Mouse (Mus musculus): ENCODE measurements at regions not wholly inside any gene's neighbourhood (a gene's known extent, or its start where the extent isn't known, plus 50 kb on each side); places are given as distances from the start of the nearest gene placed in this dataset.
A peak's percentile ranks its signal among the peaks of the same experiment; 100 is the strongest.
"Not testable (repeated sequence)": the region's sequence is repeated elsewhere in the genome, so short reads cannot be mapped to it uniquely, and the experiment has no call there.

- DNase-seq (ENCODE audit: low read depth, low spot score): peak; percentile 13
Measured at GRCm38 (mm10) chr6:140229295-140229694, 188.0 kb upstream of the Plcz1 start.

DNA sequence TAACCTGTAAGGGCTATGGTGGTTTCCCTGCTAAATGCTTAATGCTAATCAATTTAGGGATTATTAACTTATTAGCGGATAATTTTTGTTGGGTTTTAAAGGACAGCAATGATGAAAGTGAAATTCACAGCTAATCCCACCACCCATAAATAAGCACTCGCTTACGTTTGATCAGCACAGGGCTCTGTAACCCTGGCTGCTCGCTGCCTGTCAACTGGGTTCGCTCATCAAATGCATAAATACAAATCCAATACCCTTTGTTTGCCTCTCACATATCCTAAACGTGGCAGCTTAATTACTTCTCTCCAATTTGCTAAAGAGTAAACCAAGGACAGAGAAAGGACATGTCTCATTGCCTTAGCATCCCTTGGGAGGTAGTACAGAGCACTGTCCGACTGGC lies 187.5 kb upstream of the Plcz1 start:
- DNase-seq (ENCODE audit: low read depth, low spot score): no peak

GRCm38 (mm10) chr6:140222534-140223324 lies 181.5 kb upstream of the Plcz1 start:
- DNase-seq (ENCODE audit: low read depth, low spot score): no peak

GRCm38 (mm10) chr6:140221653-140222272 lies 180.5 kb upstream of the Plcz1 start:
- no peak for DNase-seq (ENCODE audit: low read depth, low spot score)

DNA sequence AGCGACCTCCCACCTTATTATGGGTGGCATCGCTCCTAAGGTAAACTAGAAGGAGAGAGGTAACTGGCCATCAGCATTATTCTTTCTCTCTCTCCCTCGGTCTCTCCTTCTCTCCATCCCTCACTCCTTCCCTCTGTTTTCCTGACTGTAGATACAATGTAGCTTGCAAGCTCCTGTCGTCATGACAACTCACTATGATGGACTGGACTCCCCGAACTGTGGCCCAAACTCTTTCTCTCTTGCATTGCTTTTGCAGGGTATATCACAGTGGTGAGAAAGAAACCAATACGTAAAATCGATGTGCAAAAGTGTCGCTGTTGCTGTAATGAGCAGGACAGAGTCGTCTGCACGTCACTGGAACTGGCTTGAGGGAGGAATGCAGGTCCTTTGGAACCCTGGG lies 177.5 kb upstream of the Plcz1 start:
- no peak for DNase-seq (ENCODE audit: low read depth, low spot score)

DNA sequence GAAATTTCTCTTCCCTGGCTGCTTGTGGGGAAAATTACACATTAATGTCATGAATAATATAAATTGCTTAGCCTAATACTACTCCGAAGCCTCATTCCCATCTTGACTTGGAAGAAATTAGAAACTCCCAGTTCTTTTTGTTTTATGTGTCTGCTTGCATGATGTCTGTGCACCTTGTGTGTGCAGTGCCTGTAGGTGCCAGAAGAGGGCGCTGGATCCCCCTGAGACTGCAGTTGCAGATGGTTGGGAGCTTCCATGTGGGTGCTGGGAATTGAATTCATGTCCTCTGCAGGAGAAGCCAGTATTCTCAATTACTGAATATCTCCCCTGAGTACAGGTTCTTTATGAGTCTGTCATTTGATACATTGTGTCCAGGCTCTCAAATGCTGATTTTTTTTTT lies 171.1 kb upstream of the Plcz1 start:
- DNase-seq (ENCODE audit: low read depth, low spot score): no peak

DNA sequence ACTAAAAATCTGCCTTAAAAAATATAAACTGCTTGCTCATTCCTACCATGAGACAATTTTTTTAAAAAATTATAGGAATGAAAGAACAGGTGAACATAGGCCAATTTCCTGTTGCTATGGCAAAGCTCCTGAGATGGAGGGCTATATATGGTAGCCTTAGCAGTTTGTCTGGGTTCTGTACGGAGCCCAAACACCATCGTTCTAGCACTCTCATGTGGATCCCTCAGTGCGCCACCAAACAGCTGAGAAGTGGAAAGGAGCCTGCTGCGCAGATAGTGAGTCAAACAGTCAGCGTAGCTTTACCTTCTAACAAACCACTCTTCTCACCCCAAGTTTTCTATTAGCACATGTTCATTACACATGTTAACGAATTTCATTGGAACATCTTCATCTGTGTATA lies 168.9 kb upstream of the Plcz1 start:
- no peak for DNase-seq (ENCODE audit: low read depth, low spot score)

- DNase-seq (ENCODE audit: low read depth, low spot score): no peak
Measured at GRCm38 (mm10) chr6:140209083-140209482, 167.8 kb upstream of the Plcz1 start.

DNA sequence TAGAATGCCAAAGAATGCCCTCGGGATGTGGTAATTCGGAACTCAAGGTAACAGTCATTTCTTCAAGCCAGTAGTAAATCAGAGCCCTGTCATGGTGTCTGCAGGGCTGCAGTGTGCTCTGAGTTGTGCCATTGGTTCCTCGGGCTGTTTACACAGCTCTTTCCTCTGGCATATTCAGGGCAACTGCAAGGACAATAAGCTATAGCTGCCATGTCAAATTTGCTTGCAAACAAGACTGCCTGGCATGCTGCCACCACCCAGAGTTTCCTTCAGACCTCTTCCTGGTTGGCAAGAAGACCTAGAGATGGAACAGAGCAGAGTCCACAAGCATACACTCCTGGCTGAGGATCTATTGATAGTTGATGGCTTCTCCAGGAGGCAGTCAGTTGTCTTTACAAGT lies 167.1 kb upstream of the Plcz1 start:
- no peak for DNase-seq (ENCODE audit: low read depth, low spot score)

- not testable (repeated sequence) for DNase-seq (ENCODE audit: low read depth, low spot score)
Measured at GRCm38 (mm10) chr6:140206676-140207075, 165.4 kb upstream of the Plcz1 start.

- no peak for DNase-seq (ENCODE audit: low read depth, low spot score)
Measured at GRCm38 (mm10) chr6:140201356-140201755, 160.1 kb upstream of the Plcz1 start.

DNA sequence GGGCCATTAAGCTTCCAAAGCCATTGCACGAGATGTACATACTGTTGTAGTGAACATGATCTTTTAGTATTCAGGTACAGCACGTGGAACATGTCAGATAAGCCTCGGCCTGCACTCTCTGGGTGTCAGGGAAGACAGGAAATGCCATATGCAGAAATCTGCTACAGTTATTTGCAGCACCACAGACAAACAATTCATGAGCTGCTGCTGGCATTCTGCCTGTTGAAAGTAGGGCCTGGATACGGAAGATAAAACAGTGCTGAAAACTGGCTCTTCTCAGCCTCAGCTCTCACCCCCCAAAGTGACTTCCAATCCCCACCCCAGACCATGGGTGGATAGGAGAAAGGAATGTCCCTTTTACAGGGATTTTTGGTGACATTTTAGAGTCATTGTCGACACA lies 159.1 kb upstream of the Plcz1 start:
- DNase-seq (ENCODE audit: low read depth, low spot score): no peak

GRCm38 (mm10) chr6:140198036-140198435 lies 156.8 kb upstream of the Plcz1 start:
- no peak for DNase-seq (ENCODE audit: low read depth, low spot score)

DNA sequence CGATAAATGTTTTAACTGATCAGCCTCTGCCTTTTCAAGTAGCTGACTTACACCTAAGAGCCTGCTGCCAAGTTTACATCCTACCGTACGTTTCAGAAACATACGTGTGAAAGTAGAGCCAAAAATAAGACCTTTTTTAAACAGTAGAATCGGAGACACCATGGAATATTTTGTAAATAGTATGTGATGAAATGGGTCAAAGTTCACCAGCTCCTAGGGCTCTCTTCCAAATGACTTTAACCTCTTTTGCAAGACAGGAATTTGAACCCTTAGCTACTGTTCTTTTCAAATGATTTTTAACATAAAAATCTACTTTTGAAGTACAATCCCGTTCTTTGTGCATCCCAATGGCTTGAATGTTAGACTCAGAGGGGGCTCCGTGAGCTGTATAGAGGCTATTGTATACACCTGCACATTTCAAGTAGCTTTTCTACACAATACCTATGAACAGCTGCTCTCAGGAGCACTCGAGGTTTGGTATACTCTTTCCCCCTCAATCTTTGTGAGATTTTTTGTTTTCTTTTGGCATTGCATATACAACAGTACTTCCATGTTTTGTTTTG lies 155.9 kb upstream of the Plcz1 start:
- no peak for DNase-seq (ENCODE audit: low read depth, low spot score)

DNA sequence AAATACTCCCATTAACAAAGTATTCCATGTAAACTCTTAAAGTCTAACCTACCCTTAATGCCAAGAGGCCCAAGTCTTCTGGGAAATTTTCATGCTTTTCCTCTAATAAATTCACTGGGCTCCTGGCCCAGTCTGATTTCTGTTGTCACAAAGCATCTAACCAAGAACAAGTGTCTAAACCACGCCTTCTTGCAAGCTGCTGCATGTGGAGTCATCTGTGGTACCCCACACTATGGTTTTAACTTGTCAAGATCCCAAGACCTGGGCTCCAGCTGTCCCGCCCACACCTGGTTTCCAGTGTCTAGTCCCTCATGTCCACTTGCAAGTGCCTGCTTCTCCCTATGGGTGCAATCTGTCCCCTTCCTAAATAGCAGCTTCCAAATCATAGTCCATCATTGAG lies 153.0 kb upstream of the Plcz1 start:
- no peak for DNase-seq (ENCODE audit: low read depth, low spot score)

DNA sequence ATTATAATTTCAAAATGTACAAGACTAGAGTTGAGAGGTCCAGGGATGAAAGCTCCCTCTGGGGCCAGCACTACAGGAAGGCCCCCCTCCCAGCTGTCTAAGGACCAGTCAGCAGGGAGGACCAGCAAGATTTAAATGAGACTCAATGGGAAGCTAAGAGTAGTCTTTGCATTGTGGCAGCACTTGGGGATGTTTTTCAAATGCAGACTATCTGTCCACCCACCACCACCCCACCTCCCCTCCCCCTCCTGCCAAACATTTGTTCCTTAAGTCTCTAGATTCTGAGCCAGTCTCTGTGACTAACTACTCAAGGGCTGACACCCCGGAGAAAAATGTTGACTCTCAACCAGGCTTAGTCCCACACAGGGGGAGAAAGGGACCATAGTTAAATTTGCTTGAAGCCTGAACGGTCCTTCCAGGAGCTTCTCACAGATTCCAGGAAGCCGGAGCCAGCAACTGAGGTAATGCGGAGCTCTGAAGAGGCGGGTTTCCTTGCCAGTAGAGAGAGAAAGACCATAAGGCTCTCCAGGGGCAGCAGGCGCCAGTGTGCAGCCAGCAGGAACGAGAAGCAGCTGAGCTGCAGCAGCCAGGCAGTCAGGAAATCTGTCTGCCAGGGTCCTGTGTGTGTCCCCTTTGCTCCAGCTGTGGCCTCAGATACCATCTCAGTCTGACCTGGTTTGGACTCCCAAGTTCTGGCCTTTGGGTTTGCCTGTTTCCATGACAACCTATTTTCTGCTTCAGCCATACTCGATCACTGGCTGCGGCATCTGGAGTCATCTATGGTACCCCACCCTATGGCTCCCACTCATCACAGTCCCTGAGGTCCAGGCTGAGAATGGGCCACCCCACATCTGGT lies 152.1 kb upstream of the Plcz1 start:
- DNase-seq (ENCODE audit: low read depth, low spot score): no peak

GRCm38 (mm10) chr6:140192526-140192925 lies 151.3 kb upstream of the Plcz1 start:
- no peak for DNase-seq (ENCODE audit: low read depth, low spot score)

DNA sequence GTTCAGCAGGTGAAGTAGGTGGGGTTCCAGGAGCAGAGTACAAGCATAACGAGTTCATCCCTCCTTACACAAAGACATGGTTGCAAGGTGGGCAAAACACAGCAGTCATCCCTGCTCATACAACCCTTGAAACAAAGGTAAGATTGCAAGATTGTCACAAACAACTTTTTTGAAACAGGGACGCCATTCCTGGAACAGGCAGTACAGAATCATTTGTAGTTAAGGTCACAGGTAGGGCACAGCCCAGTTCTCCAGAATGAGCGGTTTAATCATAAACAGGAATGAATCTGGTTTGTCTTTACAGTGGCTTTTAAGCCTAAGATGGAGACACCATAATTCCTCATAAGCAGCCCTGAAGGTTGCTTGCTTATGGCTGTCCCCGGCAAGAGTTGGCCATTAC lies 150.1 kb upstream of the Plcz1 start:
- no peak for DNase-seq (ENCODE audit: low read depth, low spot score)

GRCm38 (mm10) chr6:140189601-140190000 lies 148.3 kb upstream of the Plcz1 start:
- no peak for DNase-seq (ENCODE audit: low read depth, low spot score)

- no peak for DNase-seq (ENCODE audit: low read depth, low spot score)
Measured at GRCm38 (mm10) chr6:140187733-140188132, 146.5 kb upstream of the Plcz1 start.

DNA sequence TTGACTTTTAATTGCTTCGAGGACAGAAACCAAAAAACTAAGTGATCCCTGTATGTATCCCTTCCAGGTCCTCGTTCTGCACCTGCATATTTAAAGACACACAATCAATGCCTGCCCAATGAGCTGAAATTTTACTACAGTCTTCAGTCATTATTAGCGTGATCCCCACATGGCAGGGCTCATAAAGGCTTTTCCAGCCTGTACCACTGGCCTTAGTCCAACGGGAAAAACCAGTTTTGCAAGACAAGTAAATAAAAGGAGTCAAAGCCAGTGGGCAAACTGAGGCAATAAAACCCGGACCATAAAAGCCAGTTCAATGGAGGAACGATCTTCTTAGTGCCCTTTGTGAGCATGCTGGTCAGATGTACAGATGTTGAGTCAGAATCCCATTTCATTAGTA lies 145.8 kb upstream of the Plcz1 start:
- DNase-seq (ENCODE audit: low read depth, low spot score): no peak

DNA sequence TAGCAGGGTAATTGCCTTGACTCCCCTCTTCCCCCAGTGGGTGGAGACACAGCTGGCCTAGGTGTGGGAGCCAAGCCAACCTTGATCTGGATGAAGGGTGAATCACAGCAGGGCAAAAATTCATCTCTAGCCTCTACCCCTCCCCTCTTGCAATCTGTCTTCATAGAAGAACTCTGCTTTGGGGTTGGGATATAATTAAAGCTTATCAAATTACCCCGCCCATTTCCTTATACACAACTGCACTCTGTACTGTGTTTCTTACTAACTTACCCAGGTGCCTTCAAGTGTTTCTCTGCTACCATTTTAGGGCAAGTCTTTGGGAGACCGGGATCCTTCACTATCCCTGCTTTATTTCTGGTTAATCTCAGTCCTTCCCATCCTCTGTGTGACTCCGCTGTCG lies 138.7 kb upstream of the Plcz1 start:
- no peak for DNase-seq (ENCODE audit: low read depth, low spot score)
